Mouse (Mus musculus) adrenal gland, postnatal 25 days (tissue): ENCODE results near the gene Gm5269. TPM values are rescaled to one million over a fixed set of nuclear protein-coding genes. Genes with fewer than 3 reads are reported as not detected.

ENCODE experiments used
- DNase-seq: peaks from one replicate; pipeline ENCODE4 v3.0.0; 2021; ENCODE audit warnings: mixed read lengths
- long read RNA-seq: library from polyadenylated mRNA; stranded (forward); transcript quantifications from one replicate; pipeline ENCODE4 v2.0.0, GENCODE M21; 2021
- total RNA-seq: library from RNA; stranded (reverse); gene quantifications from 2 replicates; pipeline ENCODE4 v1.2.3, GENCODE M21; 2021

The Gm5269 gene
- not detected in 2 replicates for total RNA-seq
- long read RNA-seq = 0 reads

DNA sequence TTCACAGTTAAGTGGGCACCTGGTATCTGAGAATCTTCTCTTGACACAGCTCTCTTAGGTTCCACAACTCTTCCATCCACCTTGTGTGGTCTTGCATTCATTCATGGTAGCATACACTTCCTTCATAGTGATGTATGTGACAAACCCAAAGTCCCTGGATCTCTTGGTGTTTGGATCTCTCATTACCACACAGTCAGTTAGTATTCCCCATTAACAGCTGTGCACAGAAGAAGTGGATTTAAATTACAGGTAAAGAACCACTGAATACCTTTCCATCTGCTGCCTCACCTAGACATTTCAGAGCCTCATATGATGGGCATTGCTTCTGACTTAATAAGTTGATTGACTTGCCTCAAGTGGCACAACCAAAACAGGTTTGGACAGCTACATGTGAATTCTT lies at the start of gene Gm5269:
Gm5269 (minus strand) TSS at position 101 of the 400 bp plus-strand sequence.
- DNase-seq = no peak

DNA sequence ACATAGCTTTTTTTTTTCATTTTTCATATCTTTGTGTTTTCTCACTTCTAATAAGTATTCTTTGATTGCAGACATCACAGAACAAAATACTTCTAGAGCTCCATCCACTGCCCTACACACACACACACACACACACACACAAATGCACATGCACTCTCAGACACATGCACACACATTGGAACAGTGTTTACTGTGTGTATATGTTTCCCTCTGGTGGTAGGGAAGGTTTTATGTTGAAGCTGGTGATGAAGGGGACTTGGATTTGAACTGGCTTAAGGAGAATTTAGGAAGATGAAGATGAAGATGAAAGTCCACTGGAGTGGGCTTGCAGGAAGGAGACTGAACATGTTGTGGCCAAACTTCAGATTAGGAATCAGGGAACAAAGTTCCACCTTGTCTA lies 41.1 kb upstream of the Gm5269 start:
- DNase-seq = no peak

DNA sequence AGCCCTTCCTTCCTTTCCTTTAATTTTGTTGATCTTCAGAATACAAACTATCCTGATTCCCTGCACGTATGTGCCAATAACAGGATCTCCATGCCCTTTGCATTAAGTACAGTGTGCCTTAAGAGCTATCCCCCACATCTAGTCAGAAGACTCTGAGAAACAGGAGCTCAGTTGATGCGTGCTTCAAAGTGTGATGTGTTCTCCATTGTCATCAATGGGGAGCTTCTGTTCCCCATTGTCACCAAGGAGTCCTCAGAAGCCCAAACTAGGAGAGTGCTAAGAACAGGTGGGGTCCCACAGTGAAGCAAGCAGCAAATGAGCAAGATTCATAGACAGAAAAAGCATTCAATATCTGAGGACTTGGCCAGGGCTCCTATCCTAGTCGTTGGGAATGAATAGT lies 36.8 kb upstream of the Gm5269 start:
- no peak for DNase-seq

- no peak for DNase-seq
Observed at GRCm38 (mm10) chr1:45926393-45926763, 36.3 kb upstream of the Gm5269 start, which contains the start of gene Slc40a1. Gene Slc40a1 (minus strand): TSS chr1:45926523.

DNA sequence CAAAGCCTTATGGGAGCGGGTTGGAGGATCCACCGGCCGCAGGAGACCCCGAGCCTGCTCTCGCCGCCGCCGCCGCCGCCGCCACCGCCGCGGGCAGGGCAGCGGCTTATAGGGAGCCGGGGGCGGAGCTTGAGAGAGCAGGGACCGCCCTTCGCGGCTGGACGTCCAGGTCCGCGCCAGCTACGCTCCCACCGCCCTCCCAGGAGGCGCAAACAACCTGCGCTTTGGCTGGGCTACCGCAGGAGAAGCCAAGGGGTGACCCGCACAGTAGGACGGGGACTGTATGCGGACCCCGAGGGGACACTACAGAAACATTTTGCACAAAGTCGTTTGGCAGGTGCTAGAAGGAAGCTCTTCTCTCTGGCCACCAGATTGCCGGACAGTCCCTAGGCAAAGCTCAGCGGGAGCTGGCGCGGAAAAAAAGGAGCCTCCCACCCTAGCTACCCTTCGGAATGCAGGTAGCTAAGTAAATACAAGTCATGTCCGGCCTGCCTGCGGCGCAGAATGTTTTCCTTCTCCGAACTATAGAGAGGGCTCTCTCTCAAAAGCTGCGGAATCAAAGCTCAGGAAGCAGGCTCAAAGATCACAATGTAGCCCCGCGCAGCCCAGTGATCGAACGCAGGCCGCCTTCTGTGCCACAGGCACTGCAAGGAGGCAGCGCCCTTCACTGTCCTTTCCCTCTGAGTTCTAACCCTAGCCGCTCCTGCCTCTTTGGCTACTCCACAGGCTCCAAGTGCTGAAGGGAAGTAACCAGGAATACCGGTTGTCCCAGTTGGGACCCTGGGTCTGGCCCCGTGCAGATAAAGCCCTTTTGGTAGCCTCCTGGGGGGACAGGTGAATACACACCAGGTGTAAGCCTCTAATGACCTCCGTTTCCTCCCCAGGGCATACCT lies 35.7 kb upstream of the Gm5269 start:
- DNase-seq = peak; percentile 85

DNA sequence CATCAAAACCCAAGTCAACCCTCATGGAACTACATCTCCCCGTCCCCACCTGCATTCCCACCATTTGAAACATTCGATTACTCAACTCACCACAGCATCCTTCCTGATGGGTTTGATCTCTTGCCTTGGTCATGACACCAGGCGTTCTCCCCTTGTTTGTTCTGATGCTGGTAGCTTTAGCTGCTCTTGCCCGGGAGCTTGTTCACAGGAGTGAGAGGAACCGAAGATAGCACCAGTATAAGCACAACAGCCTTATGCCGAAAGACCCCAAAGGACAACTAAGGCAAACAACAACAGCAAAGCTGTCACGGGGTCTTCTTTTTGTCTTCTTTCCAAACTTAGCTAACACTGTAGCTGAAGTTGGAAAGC lies 35.0 kb upstream of the Gm5269 start:
- DNase-seq = no peak

DNA sequence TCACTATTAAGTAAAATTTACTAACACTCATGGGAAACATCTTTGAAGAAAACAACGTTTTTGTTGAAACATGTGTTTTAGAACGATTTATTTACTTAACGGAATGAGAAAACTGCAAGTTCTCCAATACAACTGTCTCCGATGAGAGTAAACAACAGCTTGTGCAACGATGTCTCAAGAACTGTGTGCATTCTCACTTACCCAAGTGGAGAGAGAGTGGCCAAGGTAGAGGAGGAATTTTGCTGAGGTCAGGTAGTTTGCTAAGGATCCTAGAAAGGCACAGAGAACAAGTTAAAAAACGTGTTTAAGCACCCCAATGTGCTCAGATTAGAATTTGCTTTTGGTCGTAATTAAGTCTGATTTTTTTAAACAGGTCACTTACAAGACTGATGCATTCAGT lies 34.4 kb upstream of the Gm5269 start:
- no peak for DNase-seq

GRCm38 (mm10) chr1:45923306-45923705 lies 33.2 kb upstream of the Gm5269 start:
- no peak for DNase-seq

DNA sequence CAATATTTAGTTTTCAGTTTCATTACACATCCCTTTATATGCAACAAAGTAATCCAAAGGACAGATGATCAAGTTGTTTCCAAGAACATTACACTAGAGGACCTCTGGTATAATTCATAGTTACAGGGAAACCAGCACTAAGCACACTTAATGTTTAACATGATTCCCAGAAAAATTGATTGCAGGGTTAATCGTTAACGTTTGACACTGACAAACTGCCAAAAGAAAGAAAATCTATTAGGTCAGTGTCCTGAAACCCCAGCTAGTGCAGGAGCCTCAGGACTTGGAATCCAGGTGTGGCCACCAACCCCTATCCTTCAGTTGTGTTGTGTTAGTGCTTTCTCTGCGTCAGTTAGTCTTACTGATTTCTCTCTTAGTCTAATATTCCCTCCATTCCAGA lies 30.6 kb upstream of the Gm5269 start:
- DNase-seq = no peak

- no peak for DNase-seq
Observed at GRCm38 (mm10) chr1:45919752-45920151, 29.7 kb upstream of the Gm5269 start.

GRCm38 (mm10) chr1:45917136-45917803 lies 27.2 kb upstream of the Gm5269 start:
- no peak for DNase-seq

DNA sequence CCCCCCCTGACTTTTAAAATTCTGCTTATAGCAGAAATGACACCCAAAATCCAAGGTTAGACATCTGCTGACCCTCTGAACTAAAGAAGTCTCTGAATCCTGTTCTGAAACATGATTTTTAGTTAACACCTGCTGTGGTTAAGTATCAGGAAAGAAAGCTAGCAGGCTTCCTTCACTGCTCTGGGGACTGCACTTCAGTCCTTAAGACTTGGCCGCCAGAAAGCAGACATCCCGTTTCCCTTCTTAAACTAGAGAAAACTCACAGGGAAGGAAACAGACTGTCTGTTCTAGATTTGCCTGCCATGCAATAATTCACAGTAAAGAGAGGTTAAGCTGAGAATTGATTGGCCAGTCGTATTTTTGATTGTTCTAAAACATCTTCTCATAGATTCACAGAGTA lies 26.1 kb upstream of the Gm5269 start:
- DNase-seq = no peak

DNA sequence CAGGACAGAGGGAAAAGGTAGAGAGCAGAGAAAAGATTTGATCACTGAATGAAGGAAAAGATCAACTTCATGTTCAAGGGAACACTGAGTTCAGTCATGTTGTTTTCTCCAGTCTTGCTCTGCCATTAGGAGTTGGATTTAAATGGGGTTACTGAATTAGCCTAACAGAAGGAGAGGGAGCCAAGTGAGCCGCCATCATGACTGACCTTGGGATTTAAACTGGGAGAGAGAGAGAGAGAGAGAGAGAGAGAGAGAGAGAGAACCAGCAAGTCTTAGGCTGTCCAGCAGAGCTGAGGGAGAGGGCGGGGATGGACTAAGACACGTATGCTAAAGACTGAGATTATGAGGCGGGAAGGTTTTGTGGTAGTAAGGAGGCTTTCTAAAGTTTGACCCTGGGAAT lies 24.2 kb upstream of the Gm5269 start:
- no peak for DNase-seq

GRCm38 (mm10) chr1:45905107-45905821 lies 15.2 kb upstream of the Gm5269 start:
- DNase-seq = peak; percentile 34

- DNase-seq = no peak
Observed at GRCm38 (mm10) chr1:45904161-45904560, 14.1 kb upstream of the Gm5269 start.

DNA sequence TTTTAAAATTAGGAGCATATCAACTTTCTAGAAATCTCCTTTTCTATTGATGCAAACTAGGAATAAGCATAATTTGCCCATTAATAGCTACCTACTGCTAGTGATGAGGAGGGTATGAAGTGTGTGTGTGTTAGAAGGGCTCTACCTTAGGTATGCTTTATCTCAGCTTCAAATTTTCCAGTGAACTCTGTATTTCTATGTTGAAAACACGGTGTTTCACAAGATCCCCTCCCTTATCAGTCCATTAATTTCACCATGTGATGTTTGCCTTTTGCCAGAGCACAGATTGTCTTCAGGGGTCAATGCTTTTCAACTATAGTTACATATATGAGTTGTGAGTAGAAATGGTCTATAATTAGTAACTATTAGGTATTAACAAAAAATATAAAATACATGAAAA lies 8.0 kb upstream of the Gm5269 start:
- no peak for DNase-seq

DNA sequence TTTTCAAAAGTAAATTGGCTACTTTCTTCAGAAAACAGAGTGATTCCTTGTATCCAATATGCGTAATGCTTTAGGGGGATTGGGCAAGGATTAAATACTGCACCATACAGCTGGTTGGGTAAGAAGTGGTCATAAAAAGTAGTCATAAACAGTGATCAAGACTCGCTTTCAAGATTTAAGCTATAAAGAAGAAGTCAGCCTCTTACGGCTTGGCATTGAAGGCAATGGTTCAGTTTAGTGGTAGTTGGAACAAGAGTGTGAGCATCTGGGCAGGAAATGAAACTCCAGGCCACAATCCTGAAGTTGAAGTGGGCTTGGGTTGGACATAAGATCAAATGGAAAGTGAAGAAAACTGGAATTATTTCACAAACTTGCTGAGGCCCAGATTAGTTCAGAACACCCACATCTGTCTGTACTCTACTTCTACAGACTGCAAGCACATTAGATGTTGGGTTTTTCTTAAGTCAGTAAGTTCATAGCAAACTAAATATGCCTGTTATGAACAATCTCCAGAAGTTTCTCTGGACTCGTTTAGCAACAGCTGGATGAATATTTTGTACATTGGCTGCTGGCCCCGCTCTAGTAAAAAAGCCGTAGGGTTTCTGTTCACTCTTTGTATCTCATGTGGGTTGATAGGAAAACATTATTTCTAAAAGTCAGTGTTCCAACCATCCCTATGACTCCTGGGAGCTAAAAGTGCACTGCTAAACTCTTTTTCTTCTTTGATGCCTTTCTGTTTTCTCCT lies 4.3 kb upstream of the Gm5269 start:
- DNase-seq = no peak

DNA sequence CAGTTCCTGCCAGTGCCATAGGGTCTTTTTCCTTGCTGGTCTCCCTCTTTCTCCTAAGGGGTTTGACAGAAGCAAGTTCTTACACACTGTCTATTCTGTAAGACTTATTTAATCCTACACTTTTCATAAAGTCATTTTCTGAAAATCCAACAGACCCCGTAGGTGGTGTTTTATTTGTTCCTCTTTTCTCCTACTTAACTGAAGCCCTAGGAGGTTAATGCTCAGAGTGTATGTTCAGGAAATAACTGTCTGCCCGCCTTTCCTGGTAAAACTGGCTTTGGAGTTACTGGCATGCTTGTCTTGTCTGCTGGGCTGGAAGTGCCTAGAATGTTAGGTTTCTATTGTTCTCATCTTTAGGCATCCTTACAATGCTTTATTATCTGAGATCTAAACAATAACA lies 1.9 kb upstream of the Gm5269 start:
- no peak for DNase-seq

DNA sequence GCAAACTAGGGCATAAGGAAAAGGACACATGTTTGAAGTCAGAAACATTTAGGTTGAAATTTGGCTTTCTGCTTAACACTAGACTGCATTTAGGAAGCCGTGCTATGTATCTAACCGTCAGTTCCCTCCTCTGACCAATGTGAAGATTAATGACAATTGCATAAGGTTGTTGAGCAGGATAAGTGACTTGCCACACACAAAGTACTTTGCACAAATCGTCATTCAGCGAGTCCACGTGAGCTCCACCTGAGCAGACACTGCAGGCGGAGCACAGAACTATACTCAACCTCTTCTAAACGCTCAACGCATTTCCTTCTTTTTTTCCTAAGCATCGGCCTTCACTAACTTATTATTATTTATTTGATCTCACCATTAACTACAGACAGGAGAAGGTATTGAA lies 3.3 kb downstream of the Gm5269 start:
- no peak for DNase-seq

DNA sequence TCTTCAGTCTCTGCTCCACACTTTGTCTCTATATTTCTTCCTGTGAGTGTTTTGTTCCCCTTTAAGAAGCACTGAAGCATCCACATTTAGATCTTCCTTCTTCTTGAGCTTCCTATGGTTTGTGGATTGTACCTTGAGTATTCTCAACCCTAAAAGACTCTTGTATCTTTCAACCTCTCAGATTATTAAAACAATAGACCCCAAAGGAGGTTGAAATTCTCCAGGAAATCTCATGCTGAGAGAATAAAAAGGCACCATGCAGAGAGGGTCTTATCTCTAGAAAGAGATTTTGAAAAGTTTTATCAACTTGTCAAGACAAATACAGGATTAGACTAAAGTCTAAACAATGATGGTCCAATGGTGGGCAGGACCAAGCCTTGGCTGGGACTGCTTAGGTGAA lies 6.7 kb downstream of the Gm5269 start:
- DNase-seq = no peak

DNA sequence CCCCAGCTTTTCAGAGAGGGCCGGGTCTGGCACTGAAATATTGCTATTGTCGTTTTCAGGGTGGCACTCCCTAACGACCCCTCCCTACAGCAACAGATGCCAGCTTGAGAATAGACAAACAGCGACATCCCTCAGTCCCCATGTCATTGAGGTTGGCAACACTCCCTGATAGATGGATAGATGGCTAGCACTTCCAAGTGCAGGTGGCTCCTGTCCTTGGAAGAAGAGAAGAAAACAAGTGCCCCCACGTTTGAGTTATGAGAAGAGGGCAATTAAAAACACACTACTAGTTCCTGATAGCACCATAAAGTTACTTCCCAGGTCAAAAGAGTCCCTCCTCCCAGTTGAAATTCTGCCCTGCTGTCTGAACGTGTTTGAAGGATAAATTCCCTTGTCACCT lies 8.0 kb downstream of the Gm5269 start:
- no peak for DNase-seq

GRCm38 (mm10) chr1:45881228-45881832 lies 8.7 kb downstream of the Gm5269 start:
- DNase-seq = no peak
